Mouse (Mus musculus): ENCODE measurements around the gene Grip2.

DNA sequence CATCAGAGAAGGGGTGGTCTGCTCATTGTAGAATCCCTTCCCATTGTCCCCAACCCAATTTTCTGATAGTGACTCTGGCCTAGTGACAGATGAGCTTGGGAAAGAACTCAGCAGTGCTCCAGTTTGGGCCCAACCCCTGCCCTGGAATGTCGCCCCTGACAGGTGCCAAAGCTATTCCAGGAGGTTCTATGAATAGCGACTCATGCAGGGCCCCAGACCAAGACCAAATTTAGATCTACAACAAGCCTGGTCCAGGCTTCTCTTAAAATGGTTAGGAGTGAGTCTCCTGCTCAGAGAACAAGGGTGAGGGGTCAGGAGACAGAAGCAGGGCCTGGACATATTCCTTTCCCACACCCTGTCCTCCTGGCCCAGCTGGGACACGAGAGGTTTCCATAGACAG lies 42.0 kb downstream of the Grip2 start:
- TF ChIP-seq CTCF (IDR thresholded peaks at IDR 0.05; ENCODE audit: low read depth, low read length) (no peak), TAL1 (conservative IDR thresholded peaks at IDR 0.05; ENCODE audit: low read depth, low read length) (no peak), GATA2 (IDR thresholded peaks at IDR 0.05; ENCODE audit: borderline replicate concordance, low read depth, low read length) (no peak)
